Mouse (Mus musculus): ENCODE measurements around the gene Gm14322.
"Not testable (repeated sequence)": the region's sequence is repeated elsewhere in the genome, so short reads cannot be mapped to it uniquely, and the experiment has no call there.

Gene Gm14322

GRCm38 (mm10) chr2:177758941-177759558 is at the start of gene Gm14322:
Gene Gm14322 (plus strand): TSS chr2:177759288.
- DNase-seq = peak; percentile 33 to 68

DNA sequence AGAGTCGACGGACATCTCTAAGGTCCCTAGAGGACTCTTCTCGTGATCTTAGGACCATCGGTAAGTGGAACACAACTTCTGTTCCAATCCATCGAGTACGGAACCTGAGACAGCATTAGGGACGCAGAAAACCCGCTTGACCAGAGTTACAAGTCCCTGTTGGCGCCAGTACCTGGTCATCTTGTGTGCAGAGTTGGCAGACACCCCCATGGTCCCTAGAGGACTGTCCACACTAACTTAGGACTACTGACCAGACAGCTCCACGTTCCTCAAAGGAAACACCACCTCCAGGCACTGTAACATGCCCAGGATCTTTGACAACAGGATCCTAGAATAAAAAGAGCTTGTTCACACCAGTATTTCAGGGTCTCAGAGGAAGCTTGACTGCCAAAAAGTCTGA is 17.6 kb upstream of the Gm14322 start:
- DNase-seq = not testable (repeated sequence)

DNA sequence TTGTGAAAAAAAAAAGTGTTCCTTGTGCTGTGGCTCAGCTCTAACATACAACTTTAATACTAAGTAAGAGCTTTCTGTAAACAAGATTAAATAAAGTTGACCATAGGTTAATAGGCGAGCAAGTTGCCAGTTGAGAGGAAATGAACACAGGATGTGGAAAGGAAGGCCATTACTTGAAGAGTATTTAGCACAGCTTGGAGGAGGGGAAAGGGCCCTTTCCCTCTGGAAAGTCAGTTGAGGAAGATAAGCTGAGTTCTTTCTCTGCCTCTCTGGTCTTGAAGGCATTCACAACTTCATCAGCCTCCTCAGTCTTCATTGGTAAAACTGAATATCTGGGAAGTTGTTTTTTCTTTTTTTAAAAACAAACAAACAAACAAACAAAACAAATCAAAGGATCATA is 28.3 kb downstream of the Gm14322 start:
- DNase-seq = not testable (repeated sequence)

GRCm38 (mm10) chr2:177806170-177806569 is 47.1 kb downstream of the Gm14322 start:
- not testable (repeated sequence) for DNase-seq

All from cerebellum, postnatal 14 days (tissue).